Mouse (Mus musculus): ENCODE measurements around the gene Smim27. TPM values are rescaled to one million over a fixed set of nuclear protein-coding genes. Genes with fewer than 3 reads are reported as not detected.
A peak's percentile ranks its signal among the peaks of the same experiment; 100 is the strongest.

Smim27 gene
- total and polyA plus RNA-seq, 3 experiments, result 9.2 to 14.1 (median 9.9) TPM

DNA sequence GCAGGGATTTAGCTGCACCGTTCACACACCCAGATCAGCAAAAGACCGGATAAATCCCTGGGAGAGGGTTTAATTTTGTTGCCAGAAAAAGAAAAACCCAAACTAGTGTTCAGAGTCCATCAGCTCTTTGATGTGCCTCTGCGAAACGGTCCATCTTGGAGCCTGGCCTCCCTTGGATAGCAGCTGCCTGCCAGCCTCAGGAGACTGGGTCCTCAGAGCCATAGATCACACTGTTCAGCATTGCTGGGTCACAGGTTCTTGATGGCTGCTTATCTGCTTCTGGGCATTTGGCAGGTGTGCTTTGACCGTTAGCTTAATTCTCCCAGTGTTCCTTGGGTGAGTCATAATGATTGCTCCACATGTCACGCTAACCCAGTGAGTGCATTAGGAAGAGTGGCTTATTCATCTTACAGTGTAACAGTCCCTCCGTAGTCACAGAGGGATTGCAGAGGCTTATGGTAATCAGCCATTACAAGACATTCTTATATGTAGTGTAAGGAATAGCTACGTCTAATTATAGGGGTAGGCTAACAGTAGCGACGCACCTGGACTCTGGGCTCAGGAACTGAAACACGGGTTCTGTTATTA is 41.5 kb downstream of the Smim27 start:
- Histone ChIP-seq H3K4me3 (ENCODE audit: low read depth, low read length) (no peak overlapping the region; the same call in 1 of the 2 replicates), H3K4me1 (ENCODE audit: insufficient read depth, low read depth, low read length) (peaks cover 44% of the 10 kb centered on the region), H3K9me3 (replicated peaks) (peaks cover 9% of the 10 kb centered on the region), H3K36me3 (replicated peaks) (no peaks in the 10 kb centered on the region), H3K27me3 (ENCODE audit: insufficient read depth, low read length) (peaks cover 22% of the 10 kb centered on the region)
- ATAC-seq (ENCODE audit: extremely low read depth, insufficient number of reproducible peaks, low FRiP score, poor library complexity, severe bottlenecking), result peak; percentile 54
- DNase-seq (ENCODE audit: low spot score), result no peak
- TF ChIP-seq GATA2 (IDR thresholded peaks at IDR 0.05; ENCODE audit: borderline replicate concordance, low read depth, low read length) (no peak), GATA1 (IDR thresholded peaks at IDR 0.05; ENCODE audit: borderline replicate concordance, low read length) (no peak), POLR2AphosphoS5 (IDR thresholded peaks at IDR 0.05; ENCODE audit: insufficient replicate concordance, low read depth, low read length) (no peak), CTCF (IDR thresholded peaks at IDR 0.05; ENCODE audit: low read depth, low read length) (no peak), TAL1 (conservative IDR thresholded peaks at IDR 0.05; ENCODE audit: low read depth, low read length) (no peak)

GRCm38 (mm10) chr4:40312213-40312612 is 42.8 kb downstream of the Smim27 start:
- H3K27me3 ChIP-seq (ENCODE audit: insufficient read depth, low read length), result peaks cover 21% of the 10 kb centered on the region
- no peaks in the 10 kb centered on the region for H3K36me3 ChIP-seq (replicated peaks)
- TF ChIP-seq GATA1 (IDR thresholded peaks at IDR 0.05; ENCODE audit: borderline replicate concordance, low read length), result no peak
- TF ChIP-seq POLR2AphosphoS5 (IDR thresholded peaks at IDR 0.05; ENCODE audit: insufficient replicate concordance, low read depth, low read length), result no peak
- no peak for TF ChIP-seq CTCF (IDR thresholded peaks at IDR 0.05; ENCODE audit: low read depth, low read length)
- TF ChIP-seq GATA2 (IDR thresholded peaks at IDR 0.05; ENCODE audit: borderline replicate concordance, low read depth, low read length), result no peak
- TF ChIP-seq TAL1 (conservative IDR thresholded peaks at IDR 0.05; ENCODE audit: low read depth, low read length), result no peak
- DNase-seq (ENCODE audit: low spot score) (no peak), ATAC-seq (ENCODE audit: extremely low read depth, insufficient number of reproducible peaks, low FRiP score, poor library complexity, severe bottlenecking) (no peak)
- peaks cover 44% of the 10 kb centered on the region for H3K4me1 ChIP-seq (ENCODE audit: insufficient read depth, low read depth, low read length)
- H3K4me3 ChIP-seq (ENCODE audit: low read depth, low read length), result no peak overlapping the region
- H3K9me3 ChIP-seq (replicated peaks), result peaks cover 9% of the 10 kb centered on the region

DNA sequence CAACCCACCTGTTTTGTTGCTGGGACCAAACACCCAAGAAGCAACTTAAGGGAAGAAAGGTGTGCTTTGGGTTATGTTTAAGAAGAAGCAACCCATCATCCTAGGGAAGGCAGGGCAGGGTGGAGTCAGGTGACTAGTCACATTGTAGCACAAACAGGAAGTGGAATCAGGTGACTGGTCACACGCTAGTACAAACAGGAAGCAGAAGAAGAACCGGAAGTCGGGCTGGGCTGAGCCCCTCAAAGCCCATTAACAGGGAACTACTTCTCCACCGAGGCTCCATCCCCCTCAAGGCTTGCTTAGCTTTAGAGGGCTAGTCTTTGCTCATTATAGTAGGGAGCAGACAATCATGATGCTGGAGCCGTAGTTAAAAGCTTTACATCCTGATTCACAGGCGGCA is 43.6 kb downstream of the Smim27 start:
- peaks cover 44% of the 10 kb centered on the region for H3K4me1 ChIP-seq (ENCODE audit: insufficient read depth, low read depth, low read length)
- no peaks in the 10 kb centered on the region for H3K36me3 ChIP-seq (replicated peaks)
- DNase-seq (ENCODE audit: low spot score) (no peak), ATAC-seq (ENCODE audit: extremely low read depth, insufficient number of reproducible peaks, low FRiP score, poor library complexity, severe bottlenecking) (no peak)
- peaks cover 4% of the 10 kb centered on the region for H3K9me3 ChIP-seq (replicated peaks)
- H3K4me3 ChIP-seq (ENCODE audit: low read depth, low read length), result no peak overlapping the region
- peaks cover 16% of the 10 kb centered on the region for H3K27me3 ChIP-seq (ENCODE audit: insufficient read depth, low read length)
- TF ChIP-seq TAL1 (conservative IDR thresholded peaks at IDR 0.05; ENCODE audit: low read depth, low read length) (no peak), GATA2 (IDR thresholded peaks at IDR 0.05; ENCODE audit: borderline replicate concordance, low read depth, low read length) (no peak), CTCF (IDR thresholded peaks at IDR 0.05; ENCODE audit: low read depth, low read length) (no peak), POLR2AphosphoS5 (IDR thresholded peaks at IDR 0.05; ENCODE audit: insufficient replicate concordance, low read depth, low read length) (no peak), GATA1 (IDR thresholded peaks at IDR 0.05; ENCODE audit: borderline replicate concordance, low read length) (no peak)

- TF ChIP-seq POLR2AphosphoS5 (IDR thresholded peaks at IDR 0.05; ENCODE audit: insufficient replicate concordance, low read depth, low read length), result no peak
- TF ChIP-seq GATA2 (IDR thresholded peaks at IDR 0.05; ENCODE audit: borderline replicate concordance, low read depth, low read length), result no peak
- TF ChIP-seq TAL1 (conservative IDR thresholded peaks at IDR 0.05; ENCODE audit: low read depth, low read length), result no peak
- TF ChIP-seq GATA1 (IDR thresholded peaks at IDR 0.05; ENCODE audit: borderline replicate concordance, low read length), result no peak
- no peak for TF ChIP-seq CTCF (IDR thresholded peaks at IDR 0.05; ENCODE audit: low read depth, low read length)
- Histone ChIP-seq H3K4me1 (ENCODE audit: insufficient read depth, low read depth, low read length) (peaks cover 10% of the 10 kb centered on the region), H3K27me3 (ENCODE audit: insufficient read depth, low read length) (peaks cover 17% of the 10 kb centered on the region), H3K36me3 (replicated peaks) (no peaks in the 10 kb centered on the region), H3K9me3 (replicated peaks) (0 out of 2 replicates have a peak, but pooled peaks cover 3% of the 10 kb centered on the region), H3K4me3 (ENCODE audit: low read depth, low read length) (no peak overlapping the region)
- DNase-seq (ENCODE audit: low spot score), result no peak
- no peak for ATAC-seq (ENCODE audit: extremely low read depth, insufficient number of reproducible peaks, low FRiP score, poor library complexity, severe bottlenecking)
These were observed 48.0 kb downstream of the Smim27 start for GRCm38 (mm10) chr4:40317404-40317803.

Other genes starting within 250 kb of the Smim27 start
- gene Aco1, start 126.5 kb upstream of the Smim27 start, total RNA-seq (2014; fragmentation: Nextera tagmentation), result 133 and 144 TPM in 2 replicates
- 119 and 120 TPM in 2 replicates for gene Aco1, start 126.5 kb upstream of the Smim27 start, total RNA-seq (2017)
- 28.4 and 34.1 TPM in 2 replicates for gene Aco1, start 126.5 kb upstream of the Smim27 start, polyA plus RNA-seq (2012)
- 26.6 and 29.2 TPM in 2 replicates for gene Ddx58, start 29.8 kb upstream of the Smim27 start, total RNA-seq (2014; fragmentation: Nextera tagmentation)
- 14.1 and 16.1 TPM in 2 replicates for gene Ddx58, start 29.8 kb upstream of the Smim27 start, total RNA-seq (2017)
- 0.43 and 0.68 TPM in 2 replicates for gene Ddx58, start 29.8 kb upstream of the Smim27 start, polyA plus RNA-seq (2012)
- 35.0 and 40.4 TPM in 2 replicates for gene Topors, start 271 bp downstream of the Smim27 start, total RNA-seq (2014; fragmentation: Nextera tagmentation)
- gene Topors, start 271 bp downstream of the Smim27 start, total RNA-seq (2017), result 54.8 and 59.3 TPM in 2 replicates
- gene Topors, start 271 bp downstream of the Smim27 start, polyA plus RNA-seq (2012), result 8.7 and 9.9 TPM in 2 replicates
- gene Ndufb6, start 9.8 kb downstream of the Smim27 start, total RNA-seq (2014; fragmentation: Nextera tagmentation), result 31.5 and 37.4 TPM in 2 replicates
- 82.0 and 91.4 TPM in 2 replicates for gene Ndufb6, start 9.8 kb downstream of the Smim27 start, total RNA-seq (2017)
- gene Ndufb6, start 9.8 kb downstream of the Smim27 start, polyA plus RNA-seq (2012), result 176 and 177 TPM in 2 replicates
- gene Tmem215, start 202.6 kb downstream of the Smim27 start, total RNA-seq (2014; fragmentation: Nextera tagmentation), result not detected in 2 replicates
- gene Tmem215, start 202.6 kb downstream of the Smim27 start, total RNA-seq (2017), result 0.06 and 0.16 TPM in 2 replicates
- gene Tmem215, start 202.6 kb downstream of the Smim27 start, polyA plus RNA-seq (2012), result not detected in 2 replicates